Mouse (Mus musculus): Measurements from ENCODE around the gene Epb41l4b.

DNA sequence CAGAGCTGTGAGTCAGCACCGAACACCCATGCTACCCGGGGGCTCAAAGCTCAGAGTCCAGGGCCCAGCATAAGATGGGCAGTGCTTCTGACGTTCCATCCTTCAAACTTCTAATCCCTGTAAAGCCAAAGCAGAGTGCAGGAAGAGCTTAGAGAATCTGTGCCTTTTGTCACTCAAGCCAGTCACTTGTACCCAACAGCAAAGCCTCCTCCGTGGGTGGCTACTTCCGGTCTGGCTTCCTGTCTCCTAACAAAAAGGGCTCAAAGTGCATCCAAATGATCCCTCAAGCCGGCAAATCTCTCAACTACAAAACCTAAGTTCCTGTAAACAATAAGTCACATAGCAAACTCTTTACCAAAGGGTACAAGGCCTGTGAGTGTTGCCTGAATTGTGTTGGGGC is 193.7 kb downstream of the Epb41l4b start:
- TF ChIP-seq POLR2A (IDR thresholded peaks at IDR 0.05; ENCODE audit: low read depth, low read length) (no peak), CTCF (IDR thresholded peaks at IDR 0.05; ENCODE audit: borderline replicate concordance, insufficient read depth, low read length) (no peak)
